7 mouse cellular contexts compared by ENCODE assay signal in genomic region chr5:121383857-121384756, GRCm38 (mm10). TPM values are rescaled to one million over a fixed set of nuclear protein-coding genes. Genes with fewer than 3 reads are reported as not detected.
A peak's percentile ranks its signal among the peaks of the same experiment; 100 is the strongest.
DNase-seq lines count a peak whose midpoint lies in the region; ATAC-seq and TF ChIP-seq lines count a peak whose summit lies in the region.

No protein-coding gene starts in this region.

- peak overlapping the region; percentile 85 for H3K9ac ChIP-seq in embryonic facial prominence, embryonic 14.5 days (ENCODE audit: low read depth, low read length)
- peak overlapping the region; percentile 66 for H3K9ac ChIP-seq in intestine, embryonic 15.5 days
- peak overlapping the region; percentile 87 for H3K9ac ChIP-seq in midbrain, postnatal 0 days (replicated peaks; ENCODE audit: low read length, poor library complexity, severe bottlenecking)

- peaks cover 3% of the 10 kb centered on the region; the same call in 1 of the 2 replicates for H3K9me3 ChIP-seq in embryonic facial prominence, embryonic 14.5 days (ENCODE audit: control insufficient read depth, low read length)
- H3K9me3 ChIP-seq in intestine, embryonic 15.5 days = no peaks in the 10 kb centered on the region
- no peaks in the 10 kb centered on the region for H3K9me3 ChIP-seq in midbrain, postnatal 0 days (ENCODE audit: low read length)

- no peak overlapping the region for H3K27ac ChIP-seq in embryonic facial prominence, embryonic 14.5 days (replicated peaks; ENCODE audit: low read depth, low read length)
- peak overlapping the region; percentile 80 for H3K27ac ChIP-seq in intestine, embryonic 15.5 days
- H3K27ac ChIP-seq in midbrain, postnatal 0 days (ENCODE audit: low read depth, low read length) = peak overlapping the region; percentile 85; the same call in 1 of the 2 replicates

- H3K4me2 ChIP-seq in embryonic facial prominence, embryonic 14.5 days (ENCODE audit: low read depth, low read length) = peak overlapping the region; percentile 58
- peak overlapping the region; percentile 82 for H3K4me2 ChIP-seq in intestine, embryonic 15.5 days (replicated peaks)
- peak overlapping the region; percentile 57 for H3K4me2 ChIP-seq in midbrain, postnatal 0 days (ENCODE audit: low read depth, low read length, poor library complexity, severe bottlenecking)

- H3K27me3 ChIP-seq in embryonic facial prominence, embryonic 14.5 days (replicated peaks; ENCODE audit: control insufficient read depth, insufficient read depth, low read length) = no peaks in the 10 kb centered on the region
- no peaks in the 10 kb centered on the region for H3K27me3 ChIP-seq in intestine, embryonic 15.5 days (replicated peaks)
- H3K27me3 ChIP-seq in midbrain, postnatal 0 days (ENCODE audit: insufficient read depth, low read length) = no peaks in the 10 kb centered on the region

- DNase-seq in lung, adult 2 months = no peak
- DNase-seq in lung, postnatal 4 days = no peak
- DNase-seq in embryonic facial prominence, embryonic 14.5 days (ENCODE audit: low spot score) = no peak
- peak; percentile 5 for DNase-seq in midbrain, postnatal 0 days (ENCODE audit: low spot score)
- no peak for DNase-seq in right cerebral cortex, adult 18-20 months
- DNase-seq in urinary bladder, postnatal 10 days (ENCODE audit: low spot score) = no peak

- no peak for ATAC-seq in embryonic facial prominence, embryonic 14.5 days (ENCODE audit: low read depth)
- no peak for ATAC-seq in intestine, embryonic 15.5 days
- ATAC-seq in midbrain, postnatal 0 days (ENCODE audit: low FRiP score) = no peak

- TF ChIP-seq CTCF in lung, adult 2 months (IDR thresholded peaks at IDR 0.05; ENCODE audit: insufficient read depth, low read length) = no peak
- TF ChIP-seq CTCF in midbrain, postnatal 0 days (IDR thresholded peaks at IDR 0.05) = no peak

- peaks cover 10% of the 10 kb centered on the region; the same call in 1 of the 2 replicates for H3K4me1 ChIP-seq in lung, adult 2 months (ENCODE audit: control insufficient read depth, insufficient read depth, low read length)
- peaks cover 6% of the 10 kb centered on the region for H3K4me1 ChIP-seq in embryonic facial prominence, embryonic 14.5 days (ENCODE audit: control insufficient read depth, insufficient read depth, low read length)
- H3K4me1 ChIP-seq in intestine, embryonic 15.5 days (replicated peaks) = peaks cover 14% of the 10 kb centered on the region; the same call in 1 of the 2 replicates
- H3K4me1 ChIP-seq in midbrain, postnatal 0 days (ENCODE audit: insufficient read depth, low read length) = 0 out of 2 replicates have a peak, but pooled peaks cover 2% of the 10 kb centered on the region

- 19% methylated on average over 10 of the region's 10 CpGs for WGBS in lung, adult 2 months
- WGBS in embryonic facial prominence, embryonic 14.5 days = 52% methylated on average over 10 of the region's 10 CpGs
- WGBS in intestine, embryonic 15.5 days = 45% methylated on average over 10 of the region's 10 CpGs
- 52% methylated on average over 10 of the region's 10 CpGs for WGBS in midbrain, postnatal 0 days

- no peak for TF ChIP-seq POLR2A in lung, adult 2 months (IDR thresholded peaks at IDR 0.05; ENCODE audit: borderline replicate concordance, extremely low read depth, low read depth, low read length)

- H3K36me3 ChIP-seq in embryonic facial prominence, embryonic 14.5 days (ENCODE audit: control insufficient read depth, insufficient read depth, low read length) = peaks cover 35% of the 10 kb centered on the region
- peaks cover 21% of the 10 kb centered on the region for H3K36me3 ChIP-seq in intestine, embryonic 15.5 days
- H3K36me3 ChIP-seq in midbrain, postnatal 0 days (ENCODE audit: insufficient read depth, low read length) = peaks cover 21% of the 10 kb centered on the region

- H3K4me3 ChIP-seq in lung, adult 2 months (replicated peaks; ENCODE audit: extremely low read depth, low read depth, low read length) = peak overlapping the region; percentile 87
- H3K4me3 ChIP-seq in embryonic facial prominence, embryonic 14.5 days (ENCODE audit: low read depth, low read length) = peak overlapping the region; percentile 77
- peak overlapping the region; percentile 61 for H3K4me3 ChIP-seq in intestine, embryonic 15.5 days (replicated peaks)
- peak overlapping the region; percentile 75 for H3K4me3 ChIP-seq in midbrain, postnatal 0 days (ENCODE audit: low read depth, low read length)

RNA-seq across cellular contexts. Expression of gene Trafd1, which starts 1.3 kb away (rescaled TPM):
- 83.8 and 108 TPM in 2 replicates for polyA plus RNA-seq in lung, adult 2 months (2012; rRNA removed)
- 71.8 and 75.8 TPM in 2 replicates for polyA plus RNA-seq in embryonic facial prominence, embryonic 14.5 days (2014; fragmentation: Nextera tagmentation; extraction: Ambion mirVana)
- polyA plus RNA-seq in intestine, embryonic 15.5 days (2015; fragmentation: Nextera tagmentation; extraction: Ambion mirVana) = 55.1 and 58.1 TPM in 2 replicates
- 98.2 and 110 TPM in 2 replicates for total RNA-seq in midbrain, postnatal 0 days (2014; rRNA removed)
- polyA plus RNA-seq in midbrain, postnatal 0 days (2015; fragmentation: Nextera tagmentation; extraction: Ambion mirVana) = 119 and 124 TPM in 2 replicates

RNA-seq across cellular contexts. Expression of gene Naa25, which starts 13.6 kb away (rescaled TPM):
- polyA plus RNA-seq in lung, adult 2 months (2012; rRNA removed) = 6.2 and 10.0 TPM in 2 replicates
- 38.0 and 40.3 TPM in 2 replicates for polyA plus RNA-seq in embryonic facial prominence, embryonic 14.5 days (2014; fragmentation: Nextera tagmentation; extraction: Ambion mirVana)
- polyA plus RNA-seq in intestine, embryonic 15.5 days (2015; fragmentation: Nextera tagmentation; extraction: Ambion mirVana) = 46.3 and 48.0 TPM in 2 replicates
- total RNA-seq in midbrain, postnatal 0 days (2014; rRNA removed) = 41.8 and 45.1 TPM in 2 replicates
- 37.8 and 42.1 TPM in 2 replicates for polyA plus RNA-seq in midbrain, postnatal 0 days (2015; fragmentation: Nextera tagmentation; extraction: Ambion mirVana)
